Mouse (Mus musculus) midbrain, embryonic 14.5 days (tissue): ENCODE results near the gene Prr5l. TPM values are rescaled to one million over a fixed set of nuclear protein-coding genes. Genes with fewer than 3 reads are reported as not detected.

ENCODE experiments used
- ATAC-seq: fragments of 200-750 bp; cut with Nextera tagmentation; 2 replicates; pipeline ENCODE4 v1.8.0; 2017; ENCODE audit warnings: moderate number of reproducible peaks, moderate library complexity; ENCODE audit not compliant: low FRiP score, low TSS enrichment
- DNase-seq: peaks from one replicate; pipeline ENCODE4 v3.0.0-alpha.2; 2015
- H3K27ac ChIP-seq: fragments of 300-500 bp; sonication (generic); replicated peaks from 2 replicates; pipeline ENCODE4 v1.5.1; 2014; ENCODE audit warnings: mild to moderate bottlenecking, low read depth, low read length, moderate library complexity
- H3K27me3 ChIP-seq: fragments of 300-500 bp; sonication (generic); 2 replicates; pipeline ENCODE4 v1.6.1; 2014; ENCODE audit warnings: low read length, control low read depth, mixed read lengths; ENCODE audit not compliant: control insufficient read depth, insufficient read depth
- H3K36me3 ChIP-seq: fragments of 300-500 bp; sonication (generic); 2 replicates; pipeline ENCODE4 v1.6.1; 2014; ENCODE audit warnings: low read length, control low read depth; ENCODE audit not compliant: control insufficient read depth, insufficient read depth
- H3K4me1 ChIP-seq: fragments of 300-500 bp; sonication (generic); 2 replicates; pipeline ENCODE4 v1.6.1; 2014; ENCODE audit warnings: mild to moderate bottlenecking, antibody characterized with exemption, low read length, control low read depth; ENCODE audit not compliant: control insufficient read depth, insufficient read depth
- H3K4me2 ChIP-seq: fragments of 300-500 bp; sonication (generic); 2 replicates; pipeline ENCODE4 v1.6.1; 2014; ENCODE audit warnings: mild to moderate bottlenecking, low read length, moderate library complexity
- H3K4me3 ChIP-seq: fragments of 300-500 bp; sonication (generic); replicated peaks from 2 replicates; pipeline ENCODE4 v1.5.1; 2014; ENCODE audit warnings: low read depth, low read length
- H3K9ac ChIP-seq: fragments of 300-500 bp; sonication (generic); replicated peaks from 2 replicates; pipeline ENCODE4 v1.6.1; 2014; ENCODE audit warnings: mild to moderate bottlenecking, low read length, moderate library complexity
- H3K9me3 ChIP-seq: fragments of 300-500 bp; sonication (generic); 2 replicates; pipeline ENCODE4 v1.6.1; 2016; ENCODE audit warnings: low read length, control low read depth, mixed read lengths; ENCODE audit not compliant: control insufficient read depth
- WGBS: fragments of 180-500 bp; shearing (Covaris S2); extraction: QIAGEN DNeasy Blood & Tissue Kit; methylation state at CpG from one replicate; pipeline ENCODE4 v1.1.7; 2014; 5-methylcytosine and 5-hydroxymethylcytosine counted together
- polyA plus RNA-seq: library from polyadenylated mRNA; unstranded; fragments of >200 nt; fragmentation: Nextera tagmentation; extraction: Ambion mirVana; gene quantifications from 2 replicates; pipeline ENCODE4 v1.2.1, GENCODE M21; 2014

Gene Prr5l
- polyA plus RNA-seq, 1 experiment from 2014 or later: 4.9 TPM

DNA sequence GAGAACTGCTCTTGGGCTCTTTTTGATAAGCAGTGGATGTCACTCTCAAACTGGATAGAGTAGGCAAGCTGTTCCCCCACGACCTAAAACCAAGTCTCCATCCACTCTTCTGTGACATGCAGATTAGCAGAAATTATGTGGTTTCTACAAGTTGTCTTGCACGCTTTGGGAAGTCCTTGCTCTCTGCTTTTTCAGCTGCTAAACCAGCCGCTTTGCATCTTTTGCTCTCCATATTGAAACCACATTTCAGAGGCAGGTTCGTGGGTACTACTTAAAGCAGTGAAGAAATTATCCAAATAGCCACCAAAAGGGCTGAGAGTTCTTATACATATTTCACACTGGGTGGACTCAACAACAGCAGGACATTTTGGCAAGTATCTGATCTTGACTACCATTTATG is 53.8 kb downstream of the Prr5l start:
- no peak for ATAC-seq
- H3K9me3 ChIP-seq: no peaks in the 10 kb centered on the region
- no peaks in the 10 kb centered on the region for H3K36me3 ChIP-seq
- H3K27ac ChIP-seq: no peak overlapping the region
- H3K4me1 ChIP-seq: 0 out of 2 replicates have a peak, but pooled peaks cover 3% of the 10 kb centered on the region
- H3K4me3 ChIP-seq: no peak overlapping the region
- H3K27me3 ChIP-seq: no peaks in the 10 kb centered on the region
- no peak for DNase-seq
- H3K4me2 ChIP-seq: no peak overlapping the region
- 81% methylated on average over 4 of the region's 4 CpGs for WGBS
- no peak overlapping the region for H3K9ac ChIP-seq

DNA sequence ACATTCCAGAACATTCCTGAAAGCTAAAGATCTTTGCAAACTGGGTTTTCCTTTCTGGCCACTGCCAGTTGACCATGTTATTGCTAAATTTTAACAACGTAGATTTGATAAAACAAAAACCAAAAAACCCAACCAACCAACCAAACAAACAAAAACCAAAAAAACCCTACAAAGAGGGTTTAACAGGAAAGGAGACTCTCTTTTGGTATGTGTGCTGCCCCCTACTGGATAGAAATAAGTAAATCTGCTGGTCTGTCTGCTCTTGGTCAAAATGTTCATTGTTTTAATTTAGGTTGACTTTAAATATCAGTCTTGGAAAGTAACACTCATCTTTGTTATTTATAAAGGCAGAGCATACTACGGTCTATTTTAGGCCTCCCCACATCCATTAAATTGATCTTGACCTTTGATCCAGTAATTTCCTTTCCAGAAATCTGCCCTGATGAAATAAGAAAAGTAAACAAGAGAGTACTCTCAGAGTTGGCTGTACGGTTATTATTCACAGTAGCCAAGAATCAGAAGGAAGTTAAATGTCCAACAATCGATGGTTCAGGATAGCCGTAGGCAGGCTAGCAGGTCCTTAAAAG is 54.7 kb downstream of the Prr5l start:
- ATAC-seq: no peak
- Histone ChIP-seq H3K27ac (no peak overlapping the region), H3K9me3 (no peaks in the 10 kb centered on the region), H3K9ac (no peak overlapping the region), H3K27me3 (no peaks in the 10 kb centered on the region), H3K4me1 (0 out of 2 replicates have a peak, but pooled peaks cover 3% of the 10 kb centered on the region), H3K4me2 (no peak overlapping the region), H3K36me3 (no peaks in the 10 kb centered on the region), H3K4me3 (no peak overlapping the region)
- 75% methylated on average over 5 of the region's 5 CpGs for WGBS
- DNase-seq: peak; percentile 69

DNA sequence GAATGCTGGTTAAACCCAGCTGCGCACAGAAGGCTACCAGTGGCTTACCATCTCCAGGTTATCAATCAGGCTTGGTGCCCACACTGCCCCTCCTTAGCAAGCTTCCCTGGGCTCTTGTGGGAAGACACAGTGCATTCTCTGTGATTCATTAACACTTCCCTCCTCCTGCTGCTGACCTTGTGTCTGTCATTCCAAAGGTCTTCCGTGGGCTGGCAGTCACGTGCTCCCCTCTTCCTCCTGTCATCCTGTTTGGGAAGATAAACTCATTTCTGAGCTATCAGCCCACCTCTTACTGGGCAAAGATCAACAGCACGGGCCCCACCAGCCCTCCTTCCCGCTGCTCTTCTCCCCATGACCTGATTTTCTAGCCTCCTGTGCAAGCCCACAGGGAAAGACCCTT is 55.2 kb downstream of the Prr5l start:
- Histone ChIP-seq H3K27me3 (no peaks in the 10 kb centered on the region), H3K4me2 (no peak overlapping the region), H3K4me3 (no peak overlapping the region), H3K36me3 (no peaks in the 10 kb centered on the region), H3K9ac (no peak overlapping the region), H3K9me3 (no peaks in the 10 kb centered on the region), H3K27ac (no peak overlapping the region), H3K4me1 (0 out of 2 replicates have a peak, but pooled peaks cover 3% of the 10 kb centered on the region)
- 56% methylated on average over 5 of the region's 5 CpGs for WGBS
- no peak for ATAC-seq
- no peak for DNase-seq

DNA sequence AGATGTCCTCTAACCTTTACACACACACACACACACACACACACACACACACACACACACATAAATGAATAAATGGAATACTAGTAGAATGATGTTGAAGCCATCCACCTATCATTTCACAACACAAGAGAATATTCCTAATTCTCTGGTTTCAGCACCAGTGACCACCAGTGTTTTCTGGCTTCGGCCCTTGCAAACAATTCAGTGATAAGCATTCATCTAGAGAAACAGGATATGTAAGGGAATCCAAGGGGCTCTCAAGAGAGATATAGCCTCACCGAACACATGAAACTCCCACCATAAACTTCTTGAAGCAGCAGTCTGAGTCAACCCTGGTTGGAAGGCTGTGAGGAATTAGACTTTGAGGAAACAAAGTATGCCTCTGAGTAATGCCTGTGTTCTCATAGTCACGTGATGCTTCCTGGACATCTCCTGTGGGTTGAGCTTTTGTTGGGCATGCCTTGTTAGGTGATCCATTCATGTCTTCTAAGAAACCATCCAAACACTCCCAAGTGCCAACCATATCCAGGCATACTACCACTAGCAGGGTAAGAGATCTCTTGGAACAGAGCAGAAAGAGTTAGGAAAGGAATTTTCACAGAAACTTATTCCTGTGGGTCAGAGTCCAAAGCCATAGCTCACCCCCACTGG is 55.8 kb downstream of the Prr5l start:
- no peaks in the 10 kb centered on the region for H3K36me3 ChIP-seq
- no peak for DNase-seq
- H3K4me2 ChIP-seq: no peak overlapping the region
- H3K4me1 ChIP-seq: 0 out of 2 replicates have a peak, but pooled peaks cover 3% of the 10 kb centered on the region
- no peaks in the 10 kb centered on the region for H3K27me3 ChIP-seq
- ATAC-seq: no peak
- no peak overlapping the region for H3K9ac ChIP-seq
- no peaks in the 10 kb centered on the region for H3K9me3 ChIP-seq
- H3K27ac ChIP-seq: no peak overlapping the region
- H3K4me3 ChIP-seq: no peak overlapping the region
- 93% methylated on average over 3 of the region's 3 CpGs for WGBS

DNA sequence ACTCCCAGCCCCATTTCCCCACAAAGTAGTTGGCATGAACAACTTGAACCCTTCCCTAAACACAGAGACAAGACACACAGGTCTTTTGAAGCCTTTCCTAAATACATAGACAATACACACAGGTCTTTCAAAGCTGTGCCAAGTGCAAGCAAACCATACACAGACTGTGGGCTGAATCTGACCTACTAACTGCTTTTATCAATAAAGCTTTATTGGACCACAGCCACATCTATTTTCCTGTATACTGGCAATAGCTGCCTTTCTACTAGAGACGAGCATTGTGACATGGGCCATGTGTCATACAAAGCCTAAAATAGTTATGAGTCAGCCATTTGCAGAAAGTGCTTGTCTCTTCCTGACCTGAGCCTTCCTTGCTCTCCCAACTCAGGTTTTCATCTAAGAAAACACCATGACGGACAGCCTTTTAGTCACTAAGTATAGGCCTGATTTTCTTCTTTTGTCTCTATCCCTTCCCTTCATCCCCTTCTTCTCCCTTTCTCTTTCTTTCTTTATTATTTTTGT is 56.6 kb downstream of the Prr5l start:
- Histone ChIP-seq H3K4me2 (no peak overlapping the region), H3K27ac (no peak overlapping the region), H3K4me1 (0 out of 2 replicates have a peak, but pooled peaks cover 3% of the 10 kb centered on the region), H3K4me3 (no peak overlapping the region), H3K9ac (no peak overlapping the region), H3K36me3 (no peaks in the 10 kb centered on the region), H3K27me3 (no peaks in the 10 kb centered on the region), H3K9me3 (no peaks in the 10 kb centered on the region)
- DNase-seq (no peak), ATAC-seq (no peak)
- WGBS: 83% methylated on average over 2 of the region's 2 CpGs

DNA sequence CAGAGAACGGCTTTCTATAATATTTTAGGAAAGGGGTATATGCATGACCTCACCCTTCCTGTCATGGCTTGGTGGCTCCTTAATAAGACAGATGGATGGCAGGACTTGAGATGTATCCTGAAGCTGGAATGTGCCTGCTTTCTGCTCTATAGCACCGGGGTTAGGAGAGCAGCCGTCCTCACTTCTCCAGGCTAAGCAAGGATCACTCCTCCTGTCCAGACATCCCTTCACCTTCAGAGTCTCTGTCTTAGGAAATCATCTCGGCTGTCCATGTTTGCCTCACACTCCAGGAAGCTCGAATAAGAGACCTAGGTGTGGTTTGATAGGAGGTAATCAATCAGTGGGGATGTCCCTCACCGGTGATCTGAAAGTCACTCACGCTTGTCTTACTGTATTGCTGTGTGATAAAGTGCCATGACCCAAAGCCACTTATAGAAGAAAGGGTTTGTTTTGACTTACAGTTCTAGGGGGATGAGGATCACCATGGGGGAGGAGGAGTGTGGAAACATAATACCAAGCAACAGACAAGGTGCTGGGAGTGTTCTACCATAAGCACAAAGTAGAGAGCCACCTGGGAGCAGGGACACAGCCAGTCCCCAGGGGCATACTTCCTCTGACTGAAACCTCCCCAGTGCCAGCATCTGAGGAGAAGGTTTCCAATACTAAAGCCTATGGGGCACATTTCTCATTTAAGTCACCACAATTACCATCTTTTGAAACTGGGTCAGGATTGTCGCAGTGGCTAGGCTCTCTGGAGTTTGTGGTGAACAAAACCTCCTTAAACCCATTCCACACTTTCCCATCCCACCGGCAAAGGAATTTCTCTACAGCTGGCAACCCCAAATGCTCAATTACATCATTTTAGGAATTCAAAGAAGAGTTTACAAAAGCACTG is 57.4 kb downstream of the Prr5l start:
- Histone ChIP-seq H3K4me1 (0 out of 2 replicates have a peak, but pooled peaks cover 3% of the 10 kb centered on the region), H3K4me3 (no peak overlapping the region), H3K36me3 (no peaks in the 10 kb centered on the region), H3K9me3 (no peaks in the 10 kb centered on the region), H3K4me2 (no peak overlapping the region), H3K27ac (no peak overlapping the region), H3K27me3 (no peaks in the 10 kb centered on the region), H3K9ac (no peak overlapping the region)
- 85% methylated on average over 9 of the region's 9 CpGs for WGBS
- DNase-seq (no peak), ATAC-seq (no peak)

DNA sequence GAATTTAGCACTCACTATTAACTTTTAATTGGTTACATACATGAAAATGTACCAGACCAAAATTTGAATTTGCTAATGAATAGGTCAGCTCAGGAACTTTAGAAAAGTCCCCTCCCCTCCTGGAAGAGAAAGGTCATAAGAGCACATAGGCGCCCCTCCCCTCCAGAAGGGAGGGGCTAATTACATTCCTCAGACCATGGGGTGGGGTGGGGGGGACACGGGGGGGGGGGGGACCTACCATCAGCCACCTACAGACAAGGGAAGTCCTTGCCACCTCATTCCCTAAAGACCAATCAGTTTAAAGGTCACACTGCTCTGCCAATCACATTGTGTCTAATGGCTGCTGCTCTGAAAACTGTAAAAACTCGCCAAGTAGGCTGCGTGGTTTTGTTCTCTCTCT is 59.0 kb downstream of the Prr5l start:
- H3K27me3 ChIP-seq: no peaks in the 10 kb centered on the region
- H3K4me3 ChIP-seq: no peak overlapping the region
- H3K36me3 ChIP-seq: no peaks in the 10 kb centered on the region
- 74% methylated on average over 3 of the region's 4 CpGs for WGBS
- ATAC-seq (no peak), DNase-seq (no peak)
- no peak overlapping the region for H3K4me2 ChIP-seq
- no peak overlapping the region for H3K27ac ChIP-seq
- no peaks in the 10 kb centered on the region for H3K9me3 ChIP-seq
- H3K9ac ChIP-seq: no peak overlapping the region
- H3K4me1 ChIP-seq: 0 out of 2 replicates have a peak, but pooled peaks cover 3% of the 10 kb centered on the region

DNA sequence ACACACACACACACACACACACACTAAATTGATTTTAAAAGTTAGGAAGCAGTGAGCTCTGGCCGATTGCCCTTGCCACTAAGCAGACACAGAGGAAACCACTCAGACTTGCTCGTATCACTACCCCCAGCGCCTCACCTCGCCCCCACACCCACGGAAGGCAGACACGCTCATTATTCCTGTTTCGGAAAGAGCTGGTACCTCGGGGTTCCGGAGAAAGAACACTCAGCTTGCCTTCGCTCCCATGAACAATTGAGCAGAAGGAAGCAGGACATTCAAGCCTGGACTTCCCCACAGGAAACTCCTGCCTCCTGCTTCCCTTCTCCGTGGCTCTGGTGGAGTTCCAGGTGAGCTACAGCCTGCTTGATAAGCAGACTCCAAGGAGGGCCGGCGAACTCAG is 60.0 kb downstream of the Prr5l start:
- Histone ChIP-seq H3K4me3 (no peak overlapping the region), H3K27me3 (no peaks in the 10 kb centered on the region), H3K36me3 (no peaks in the 10 kb centered on the region), H3K27ac (no peak overlapping the region), H3K4me1 (0 out of 2 replicates have a peak, but pooled peaks cover 3% of the 10 kb centered on the region), H3K9me3 (no peaks in the 10 kb centered on the region), H3K4me2 (no peak overlapping the region), H3K9ac (no peak overlapping the region)
- ATAC-seq: no peak
- DNase-seq: no peak
- 82% methylated on average over 13 of the region's 13 CpGs for WGBS
